Mouse (Mus musculus) right cerebral cortex, postnatal 14 days (tissue): ENCODE results near the gene Med14.

Source experiments
- DNase-seq: peaks from one replicate; pipeline ENCODE4 v3.0.0; 2022

The Med14 gene

GRCm38 (mm10) chrX:12761626-12762333, at the start of gene Med14:
Gene Med14, minus strand, starts transcription at chrX:12762073.
- peak; percentile 87 for DNase-seq

GRCm38 (mm10) chrX:12800559-12800958, 38.7 kb upstream of the Med14 start:
- DNase-seq, result no peak

- no peak for DNase-seq
These were observed 33.0 kb upstream of the Med14 start for GRCm38 (mm10) chrX:12794842-12795241.

GRCm38 (mm10) chrX:12791674-12792340, 29.9 kb upstream of the Med14 start:
- DNase-seq, result no peak

GRCm38 (mm10) chrX:12773236-12773635, 11.4 kb upstream of the Med14 start:
- DNase-seq, result no peak

- DNase-seq, result no peak
These were observed 9.7 kb upstream of the Med14 start for GRCm38 (mm10) chrX:12771561-12771960.

- DNase-seq, result no peak
These were observed 6.7 kb upstream of the Med14 start for GRCm38 (mm10) chrX:12768571-12768970.

GRCm38 (mm10) chrX:12766846-12767564, 5.1 kb upstream of the Med14 start:
- no peak for DNase-seq

- DNase-seq, result no peak
These were observed 1.4 kb upstream of the Med14 start for GRCm38 (mm10) chrX:12763127-12763834.

GRCm38 (mm10) chrX:12762334-12763126, 657 bp upstream of the Med14 start:
- no peak for DNase-seq

- DNase-seq, result no peak
These were observed 631 bp downstream of the Med14 start for GRCm38 (mm10) chrX:12761259-12761625.

GRCm38 (mm10) chrX:12760501-12760900, 1.4 kb downstream of the Med14 start:
- DNase-seq, result no peak

- no peak for DNase-seq
These were observed 2.2 kb downstream of the Med14 start for GRCm38 (mm10) chrX:12759625-12760024.

GRCm38 (mm10) chrX:12747886-12748285, 14.0 kb downstream of the Med14 start:
- DNase-seq, result no peak

- no peak for DNase-seq
These were observed 15.1 kb downstream of the Med14 start for GRCm38 (mm10) chrX:12746729-12747128.

GRCm38 (mm10) chrX:12740396-12740795, 21.5 kb downstream of the Med14 start:
- no peak for DNase-seq

- DNase-seq, result no peak
These were observed 45.8 kb downstream of the Med14 start for GRCm38 (mm10) chrX:12716036-12716435.

- no peak for DNase-seq
These were observed 48.1 kb downstream of the Med14 start for GRCm38 (mm10) chrX:12713796-12714195.

- DNase-seq, result no peak
These were observed 75.0 kb downstream of the Med14 start for GRCm38 (mm10) chrX:12686910-12687309.

GRCm38 (mm10) chrX:12686071-12686470, 75.8 kb downstream of the Med14 start:
- no peak for DNase-seq

GRCm38 (mm10) chrX:12677396-12677795, 84.5 kb downstream of the Med14 start:
- peak; percentile 60 for DNase-seq

GRCm38 (mm10) chrX:12673054-12673775, 88.7 kb downstream of the Med14 start, which contains the start of gene 1810030O07Rik:
Gene 1810030O07Rik, minus strand, starts transcription at chrX:12673668.
- peak; percentile 86 for DNase-seq
